In genomic region chr11:89002068-89002467, GRCm38 (mm10) we compare ENCODE assay signal across 17 mouse cellular contexts. TPM values are rescaled to one million over a fixed set of nuclear protein-coding genes. Genes with fewer than 3 reads are reported as not detected.
DNase-seq lines count a peak whose midpoint lies in the region; ATAC-seq lines count a peak whose summit lies in the region.
"Had no signal": no experiment of that assay in that cellular context is flagged by ENCODE, and none has a peak within 500 bp of the region (broad histone marks: within the 10 kb centered on the region; RNA-seq: fewer than 3 reads in every experiment).

No protein-coding gene starts in this region.

- H3K9me3 ChIP-seq in kidney, embryonic 15.5 days (replicated peaks): no peaks in the 10 kb centered on the region
- H3K9me3 ChIP-seq in liver, embryonic 16.5 days (replicated peaks; ENCODE audit: control insufficient read depth, low read length): no peaks in the 10 kb centered on the region
- H3K9me3 ChIP-seq: embryonic facial prominence, embryonic 13.5 days; hindbrain, embryonic 13.5 days; limb, embryonic 12.5 days; midbrain, embryonic 13.5 days had no signal

- no peak for ATAC-seq in kidney, embryonic 15.5 days (replicated peaks; ENCODE audit: low FRiP score)
- no peak for ATAC-seq in liver, embryonic 16.5 days (ENCODE audit: low read depth)
- ATAC-seq in cerebellum, adult (ENCODE audit: insufficient number of reproducible peaks, low FRiP score, low TSS enrichment): no peak
- ATAC-seq: midbrain, embryonic 13.5 days; Patski had no signal

- no peak overlapping the region for H3K4me3 ChIP-seq in kidney, embryonic 15.5 days (replicated peaks)
- H3K4me3 ChIP-seq in liver, embryonic 16.5 days (ENCODE audit: low read depth, low read length): peak overlapping the region; percentile 29
- H3K4me3 ChIP-seq: embryonic facial prominence, embryonic 13.5 days; hindbrain, embryonic 13.5 days; limb, embryonic 12.5 days; midbrain, embryonic 13.5 days had no signal

- DNase-seq in adrenal gland, adult 2 months: peak; percentile 52
- no peak for DNase-seq in adrenal gland, adult 8-10 months
- no peak for DNase-seq in kidney, adult 11 months
- DNase-seq in adipocyte (ENCODE audit: low spot score): peak; percentile 44
- DNase-seq in spleen, postnatal 36 days (ENCODE audit: low spot score in 2 of 2): no peak
- DNase-seq: adrenal gland, postnatal 25 days; cerebellum, adult 9-10 months; layer of hippocampus, adult 9-11 months; thymus, postnatal 25 days had no signal

- peaks cover 13% of the 10 kb centered on the region; the same call in 1 of the 2 replicates for H3K36me3 ChIP-seq in kidney, embryonic 15.5 days
- peaks cover 13% of the 10 kb centered on the region; the same call in 1 of the 2 replicates for H3K36me3 ChIP-seq in liver, embryonic 16.5 days (ENCODE audit: control insufficient read depth, insufficient read depth)
- H3K36me3 ChIP-seq: embryonic facial prominence, embryonic 13.5 days; hindbrain, embryonic 13.5 days; limb, embryonic 12.5 days; midbrain, embryonic 13.5 days had no signal

- H3K9ac ChIP-seq in kidney, embryonic 15.5 days: no peak overlapping the region
- no peak overlapping the region for H3K9ac ChIP-seq in liver, embryonic 16.5 days (ENCODE audit: low read depth, low read length)
- H3K9ac ChIP-seq: embryonic facial prominence, embryonic 13.5 days; hindbrain, embryonic 13.5 days; limb, embryonic 12.5 days; midbrain, embryonic 13.5 days had no signal

- WGBS in kidney, embryonic 15.5 days: 81% methylated on average over 5 of the region's 5 CpGs
- WGBS in liver, embryonic 16.5 days (ENCODE audit: insufficient replicate concordance): 76% methylated on average over 5 of the region's 5 CpGs

- H3K27me3 ChIP-seq in kidney, embryonic 15.5 days: no peaks in the 10 kb centered on the region
- no peaks in the 10 kb centered on the region for H3K27me3 ChIP-seq in liver, embryonic 16.5 days (ENCODE audit: control insufficient read depth, insufficient read depth, low read depth, low read length)
- H3K27me3 ChIP-seq: Patski had no signal

- no peak overlapping the region for H3K27ac ChIP-seq in kidney, embryonic 15.5 days
- no peak overlapping the region for H3K27ac ChIP-seq in liver, embryonic 16.5 days (ENCODE audit: low read length)
- H3K27ac ChIP-seq: embryonic facial prominence, embryonic 13.5 days; hindbrain, embryonic 13.5 days; limb, embryonic 12.5 days; midbrain, embryonic 13.5 days had no signal

- peaks cover 28% of the 10 kb centered on the region for H3K4me1 ChIP-seq in kidney, embryonic 15.5 days
- peaks cover 38% of the 10 kb centered on the region for H3K4me1 ChIP-seq in liver, embryonic 16.5 days (ENCODE audit: control insufficient read depth, low read depth, low read length)

- H3K4me2 ChIP-seq in kidney, embryonic 15.5 days: peak overlapping the region; percentile 39; the same call in 1 of the 2 replicates
- peak overlapping the region; percentile 52 for H3K4me2 ChIP-seq in liver, embryonic 16.5 days (ENCODE audit: low read depth, low read length)
- H3K4me2 ChIP-seq: hindbrain, embryonic 13.5 days; limb, embryonic 12.5 days; midbrain, embryonic 13.5 days had no signal

RNA-seq across cellular contexts. Expression of gene Trim25, which starts 2.9 kb away (rescaled TPM):
- 100 to 1,000 TPM in 1 of 2 experiments, 10 to 100 TPM in 1; 87.4 to 180 TPM for total RNA-seq in adrenal gland, adult 2 months (2021)
- polyA plus RNA-seq in adrenal gland, adult 2 months (2012; rRNA removed): 181 and 270 TPM in 2 replicates
- 100 to 1,000 TPM; 136 to 188 (median 157) TPM for total RNA-seq in adrenal gland, adult 8-10 months (2022)
- polyA plus RNA-seq in kidney, embryonic 15.5 days (2015; fragmentation: Nextera tagmentation; extraction: Ambion mirVana): 14.5 and 16.4 TPM in 2 replicates
- polyA plus RNA-seq in liver, embryonic 16.5 days (2015; fragmentation: Nextera tagmentation; extraction: Ambion mirVana): 18.3 and 21.7 TPM in 2 replicates

RNA-seq across cellular contexts. Expression of gene Coil, which starts 32.0 kb away (rescaled TPM):
- total RNA-seq in adrenal gland, adult 2 months (2021): 1 to 10 TPM; 8.4 to 9.6 TPM
- 4.2 and 4.8 TPM in 2 replicates for polyA plus RNA-seq in adrenal gland, adult 2 months (2012; rRNA removed)
- 10 to 100 TPM in 3 of 4 experiments, 1 to 10 TPM in 1; 9.1 to 16.0 (median 12.9) TPM for total RNA-seq in adrenal gland, adult 8-10 months (2022)
- polyA plus RNA-seq in kidney, embryonic 15.5 days (2015; fragmentation: Nextera tagmentation; extraction: Ambion mirVana): 17.2 and 18.3 TPM in 2 replicates
- 3.0 and 3.4 TPM in 2 replicates for polyA plus RNA-seq in liver, embryonic 16.5 days (2015; fragmentation: Nextera tagmentation; extraction: Ambion mirVana)

RNA-seq across cellular contexts. Expression of gene Elobl, which starts 35.3 kb away (rescaled TPM):
- not detected for total RNA-seq in adrenal gland, adult 2 months (2021)
- 0.17 TPM in 1 of 2 replicates, not detected in the other for polyA plus RNA-seq in adrenal gland, adult 2 months (2012; rRNA removed)
- not detected for total RNA-seq in adrenal gland, adult 8-10 months (2022)
- not detected in 2 replicates for polyA plus RNA-seq in kidney, embryonic 15.5 days (2015; fragmentation: Nextera tagmentation; extraction: Ambion mirVana)
- polyA plus RNA-seq in liver, embryonic 16.5 days (2015; fragmentation: Nextera tagmentation; extraction: Ambion mirVana): not detected in 2 replicates
- total RNA-seq: adrenal gland, postnatal 25 days had no signal
- polyA plus RNA-seq: embryonic facial prominence, embryonic 13.5 days; hindbrain, embryonic 13.5 days; limb, embryonic 12.5 days; midbrain, embryonic 13.5 days had no signal

RNA-seq across cellular contexts. Expression of gene Scpep1, which starts 46.8 kb away (rescaled TPM):
- total RNA-seq in adrenal gland, adult 2 months (2021): 100 to 1,000 TPM; 168 to 250 TPM
- polyA plus RNA-seq in adrenal gland, adult 2 months (2012; rRNA removed): 25.2 and 37.0 TPM in 2 replicates
- 100 to 1,000 TPM; 128 to 260 (median 184) TPM for total RNA-seq in adrenal gland, adult 8-10 months (2022)
- polyA plus RNA-seq in kidney, embryonic 15.5 days (2015; fragmentation: Nextera tagmentation; extraction: Ambion mirVana): 128 and 130 TPM in 2 replicates
- 47.5 and 48.6 TPM in 2 replicates for polyA plus RNA-seq in liver, embryonic 16.5 days (2015; fragmentation: Nextera tagmentation; extraction: Ambion mirVana)

Comparison
In these comparisons a context has a peak if more than half of its experiments do, and no peak if none do; other contexts are left out.
1. DNase-seq: peak in adrenal gland, adult 2 months (single experiment) and adipocyte (single experiment); none in adrenal gland, adult 8-10 months (single experiment), kidney, adult 11 months (single experiment) and spleen, postnatal 36 days (0 of 2).